Mouse (Mus musculus): Measurements from ENCODE around the gene Cacng2. TPM values are rescaled to one million over a fixed set of nuclear protein-coding genes. Genes with fewer than 3 reads are reported as not detected.

Gene Cacng2
- total RNA-seq, 2 experiments from 2014 or later, result 54.1 to 56.5 TPM

GRCm38 (mm10) chr15:77962447-77962846, 157.4 kb downstream of the Cacng2 start:
- DNase-seq (ENCODE audit: low spot score in 2 of 2), result no peak
- intact Hi-C loops (cut with DNase I), result no loop called here

- intact Hi-C loops (cut with DNase I), result no loop called here
These were observed 159.1 kb downstream of the Cacng2 start for GRCm38 (mm10) chr15:77960693-77961092.

GRCm38 (mm10) chr15:77958071-77958470, 161.8 kb downstream of the Cacng2 start:
- intact Hi-C loops (cut with DNase I), result no loop called here

More at GRCm38 (mm10) chr15:77960693-77961092, 159.1 kb downstream of the Cacng2 start:
- no peak for DNase-seq (ENCODE audit: low spot score in 2 of 2)

GRCm38 (mm10) chr15:77957625-77958024, 162.2 kb downstream of the Cacng2 start:
- no peak for DNase-seq (ENCODE audit: low spot score in 2 of 2)
- intact Hi-C loops (cut with DNase I), result no loop called here

More at GRCm38 (mm10) chr15:77958071-77958470, 161.8 kb downstream of the Cacng2 start:
- no peak for DNase-seq (ENCODE audit: low spot score in 2 of 2)

GRCm38 (mm10) chr15:77956404-77956901, 163.4 kb downstream of the Cacng2 start, which contains the start of gene Foxred2:
Gene Foxred2, minus strand, starts transcription at chr15:77956722.
- peak; percentile 84 for DNase-seq (ENCODE audit: low spot score in 2 of 2)
- intact Hi-C loops (cut with DNase I), result no loop called here

- intact Hi-C loops (cut with DNase I), result no loop called here
These were observed 164.1 kb downstream of the Cacng2 start for GRCm38 (mm10) chr15:77955440-77956403.

DNA sequence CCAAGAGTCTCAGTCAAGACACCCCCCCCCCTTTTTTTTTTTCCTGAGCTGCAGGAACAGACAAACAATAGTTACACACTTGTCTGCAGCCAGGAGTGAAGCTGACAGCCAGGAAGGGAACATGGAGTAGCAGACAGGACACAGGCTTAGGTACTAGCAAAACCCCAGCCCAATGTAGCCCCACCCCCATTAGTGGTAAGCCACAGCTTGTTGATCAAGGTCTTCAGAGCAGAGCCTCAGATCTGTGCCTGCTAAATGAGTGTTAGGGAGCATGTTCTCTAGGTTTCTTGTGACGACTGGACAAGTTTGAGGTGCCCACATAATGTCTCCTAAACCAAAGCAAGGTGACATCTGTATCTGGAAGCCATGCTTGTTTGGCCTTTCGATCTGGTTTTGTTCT, 165.5 kb downstream of the Cacng2 start:
- intact Hi-C loops (cut with DNase I), result no loop called here
- DNase-seq (ENCODE audit: low spot score in 2 of 2), result no peak

More at GRCm38 (mm10) chr15:77955440-77956403, 164.1 kb downstream of the Cacng2 start:
- peak; percentile 32 to 38 for DNase-seq (ENCODE audit: low spot score in 2 of 2)

DNA sequence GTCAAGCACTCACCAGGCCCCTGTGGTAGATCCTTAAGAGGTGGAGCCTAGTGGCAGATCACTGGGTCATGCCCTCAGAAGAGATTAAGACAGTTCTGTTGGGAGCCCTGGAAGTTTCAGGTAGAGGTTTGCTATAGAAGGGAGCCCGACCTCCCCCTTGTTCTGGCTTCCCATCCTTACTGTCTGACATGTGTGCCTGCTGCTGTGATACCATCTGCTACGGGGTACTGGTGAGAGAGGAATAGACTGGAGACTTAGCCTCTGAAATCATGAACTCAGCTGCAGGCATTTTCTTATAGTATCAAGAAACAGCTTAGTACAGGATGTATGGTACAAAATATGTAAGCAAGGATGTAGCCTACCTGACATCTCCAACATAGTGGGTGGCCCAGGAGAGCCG, 166.9 kb downstream of the Cacng2 start:
- intact Hi-C loops (cut with DNase I), result no loop called here
- no peak for DNase-seq (ENCODE audit: low spot score in 2 of 2)

DNA sequence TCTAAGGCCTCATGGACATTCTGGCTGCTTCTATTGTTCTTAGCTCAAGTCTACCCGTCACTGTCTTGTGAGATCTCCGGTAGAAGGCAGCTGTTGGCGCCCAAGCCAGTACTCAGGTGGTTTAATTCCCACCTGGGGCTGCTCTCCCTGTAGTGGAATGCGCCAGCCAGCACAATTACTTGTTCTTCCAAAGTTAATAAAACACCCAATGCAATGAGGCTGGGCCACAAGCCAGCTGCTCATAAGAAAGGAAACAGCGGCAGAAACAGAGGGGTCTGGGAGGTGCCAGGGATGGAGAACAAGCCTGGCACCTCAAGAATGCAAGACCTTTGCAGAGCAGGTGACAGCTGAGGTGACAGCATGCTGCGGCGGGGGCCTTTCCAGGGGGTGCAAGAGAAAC, 170.8 kb downstream of the Cacng2 start:
- no peak for DNase-seq (ENCODE audit: low spot score in 2 of 2)
- intact Hi-C loops (cut with DNase I), result no loop called here

GRCm38 (mm10) chr15:77945711-77946110, 174.1 kb downstream of the Cacng2 start:
- intact Hi-C loops (cut with DNase I), result no loop called here
- DNase-seq (ENCODE audit: low spot score in 2 of 2), result no peak

Other genes starting within 250 kb of the Cacng2 start
- 100 to 1,000 TPM; 125 to 150 TPM for gene Txn2, start 191.0 kb downstream of the Cacng2 start, total RNA-seq (2021)
- 10 to 100 TPM; 11.9 to 12.3 TPM for gene Foxred2, start 163.3 kb downstream of the Cacng2 start, total RNA-seq (2021)
- 100 to 1,000 TPM in 1 of 2 experiments, 10 to 100 TPM in 1; 94.5 to 104 TPM for gene Eif3d, start 149.2 kb downstream of the Cacng2 start, total RNA-seq (2021)
- 10 to 100 TPM; 34.5 to 38.1 TPM for gene Ift27, start 54.1 kb upstream of the Cacng2 start, total RNA-seq (2021)
- 100 to 1,000 TPM in 1 of 2 experiments, 10 to 100 TPM in 1; 73.3 to 114 TPM for gene Pvalb, start 86.4 kb upstream of the Cacng2 start, total RNA-seq (2021)
- 1 to 10 TPM; 1.2 TPM for gene Ncf4, start 124.8 kb upstream of the Cacng2 start, total RNA-seq (2021)
- under 1 TPM; 0.39 to 0.59 TPM for gene Csf2rb2, start 185.7 kb upstream of the Cacng2 start, total RNA-seq (2021)
- gene Csf2rb, start 205.7 kb upstream of the Cacng2 start, total RNA-seq (2021), result 1 to 10 TPM; 1.2 TPM